Comparison of ENCODE assay signal across 8 mouse cellular contexts in genomic region chr12:54197301-54197782, GRCm38 (mm10). TPM values are rescaled to one million over a fixed set of nuclear protein-coding genes. Genes with fewer than 3 reads are reported as not detected.
DNase-seq lines count a peak whose midpoint lies in the region; ATAC-seq and TF ChIP-seq lines count a peak whose summit lies in the region.

No protein-coding gene starts in this region.

- H3ac ChIP-seq in myocyte (ENCODE audit: control insufficient read depth, insufficient read length), result no peak overlapping the region

- H3K9me3 ChIP-seq in forebrain, embryonic 12.5 days, result no peaks in the 10 kb centered on the region
- H3K9me3 ChIP-seq in forebrain, embryonic 11.5 days (ENCODE audit: control insufficient read depth, low read length), result no peaks in the 10 kb centered on the region
- H3K9me3 ChIP-seq in liver, embryonic 12.5 days (replicated peaks), result no peaks in the 10 kb centered on the region
- H3K9me3 ChIP-seq in liver, embryonic 11.5 days (ENCODE audit: control insufficient read depth, low read length), result no peaks in the 10 kb centered on the region
- no peaks in the 10 kb centered on the region for H3K9me3 ChIP-seq in hindbrain, postnatal 0 days (ENCODE audit: low read length)

- H3K4me2 ChIP-seq in forebrain, embryonic 12.5 days, result 0 out of 2 replicates have a peak overlapping the region, but pooled peaks have one; percentile 13
- H3K4me2 ChIP-seq in forebrain, embryonic 11.5 days (ENCODE audit: low read depth, low read length, severe bottlenecking), result no peak overlapping the region
- H3K4me2 ChIP-seq in liver, embryonic 12.5 days, result peak overlapping the region; percentile 2; the same call in 1 of the 2 replicates
- H3K4me2 ChIP-seq in liver, embryonic 11.5 days, result no peak overlapping the region
- H3K4me2 ChIP-seq in hindbrain, postnatal 0 days (ENCODE audit: low read depth, low read length), result peak overlapping the region; percentile 45
- peak overlapping the region; percentile 92 for H3K4me2 ChIP-seq in myocyte (ENCODE audit: low read depth)

- H3K27me3 ChIP-seq in forebrain, embryonic 12.5 days, result peaks cover 6% of the 10 kb centered on the region
- H3K27me3 ChIP-seq in forebrain, embryonic 11.5 days (ENCODE audit: control insufficient read depth, insufficient read depth, low read length), result no peaks in the 10 kb centered on the region
- H3K27me3 ChIP-seq in liver, embryonic 12.5 days (replicated peaks), result peaks cover 11% of the 10 kb centered on the region
- no peaks in the 10 kb centered on the region; the same call in 1 of the 2 replicates for H3K27me3 ChIP-seq in liver, embryonic 11.5 days (replicated peaks; ENCODE audit: control insufficient read depth, insufficient read depth, low read length)
- H3K27me3 ChIP-seq in hindbrain, postnatal 0 days (ENCODE audit: insufficient read depth, low read length), result no peaks in the 10 kb centered on the region; the same call in 1 of the 2 replicates
- H3K27me3 ChIP-seq in myocyte (ENCODE audit: control insufficient read depth, insufficient read depth, insufficient read length), result no peaks in the 10 kb centered on the region

- H3K4me3 ChIP-seq in forebrain, embryonic 12.5 days (replicated peaks), result no peak overlapping the region
- H3K4me3 ChIP-seq in forebrain, embryonic 11.5 days (ENCODE audit: low read depth, low read length), result no peak overlapping the region
- no peak overlapping the region for H3K4me3 ChIP-seq in liver, embryonic 12.5 days
- H3K4me3 ChIP-seq in liver, embryonic 11.5 days (ENCODE audit: low read depth, low read length), result no peak overlapping the region
- H3K4me3 ChIP-seq in hindbrain, postnatal 0 days (ENCODE audit: low read length), result no peak overlapping the region
- no peak overlapping the region for H3K4me3 ChIP-seq in myocyte

- peaks cover 97% of the 10 kb centered on the region for H3K79me2 ChIP-seq in myocyte (ENCODE audit: control insufficient read depth, insufficient read depth)

- no peaks in the 10 kb centered on the region for H3K36me3 ChIP-seq in forebrain, embryonic 12.5 days (replicated peaks)
- H3K36me3 ChIP-seq in forebrain, embryonic 11.5 days (ENCODE audit: control insufficient read depth, insufficient read depth, low read length), result no peaks in the 10 kb centered on the region
- H3K36me3 ChIP-seq in liver, embryonic 12.5 days, result no peaks in the 10 kb centered on the region
- no peaks in the 10 kb centered on the region for H3K36me3 ChIP-seq in liver, embryonic 11.5 days (ENCODE audit: control insufficient read depth, insufficient read depth, low read length)
- H3K36me3 ChIP-seq in hindbrain, postnatal 0 days (ENCODE audit: insufficient read depth, low read length), result no peaks in the 10 kb centered on the region
- peaks cover 13% of the 10 kb centered on the region for H3K36me3 ChIP-seq in myocyte (ENCODE audit: control insufficient read depth, insufficient read depth)

- TF ChIP-seq CTCF in hindbrain, postnatal 0 days (IDR thresholded peaks at IDR 0.05; ENCODE audit: low read depth), result no peak

- ATAC-seq in forebrain, embryonic 12.5 days (ENCODE audit: low FRiP score), result no peak
- no peak for ATAC-seq in forebrain, embryonic 11.5 days (replicated peaks; ENCODE audit: low FRiP score)
- no peak for ATAC-seq in liver, embryonic 12.5 days
- no peak for ATAC-seq in liver, embryonic 11.5 days (replicated peaks; ENCODE audit: low FRiP score)
- 0 out of 2 replicates have a peak, but pooled peaks have one; percentile 27 for ATAC-seq in hindbrain, postnatal 0 days

- no peak for DNase-seq in forebrain, embryonic 11.5 days (ENCODE audit: low spot score)
- DNase-seq in liver, embryonic 11.5 days (ENCODE audit: low spot score), result no peak
- peak; percentile 77 for DNase-seq in hindbrain, postnatal 0 days (ENCODE audit: low spot score)
- DNase-seq in thymus, adult 18-20 months, result no peak
- DNase-seq in testis, postnatal 10 days (ENCODE audit: low spot score), result no peak

- H3K27ac ChIP-seq in forebrain, embryonic 12.5 days, result peak overlapping the region; percentile 54
- no peak overlapping the region for H3K27ac ChIP-seq in forebrain, embryonic 11.5 days (ENCODE audit: low read depth, low read length)
- H3K27ac ChIP-seq in liver, embryonic 12.5 days, result no peak overlapping the region
- H3K27ac ChIP-seq in liver, embryonic 11.5 days (ENCODE audit: low read depth, low read length), result no peak overlapping the region
- peak overlapping the region; percentile 9; the same call in 1 of the 2 replicates for H3K27ac ChIP-seq in hindbrain, postnatal 0 days

- 50% methylated on average over 6 of the region's 6 CpGs for WGBS in forebrain, embryonic 12.5 days
- WGBS in forebrain, embryonic 11.5 days, result 72% methylated on average over 6 of the region's 6 CpGs
- WGBS in liver, embryonic 12.5 days (ENCODE audit: insufficient replicate concordance), result 56% methylated on average over 6 of the region's 6 CpGs
- 66% methylated on average over 6 of the region's 6 CpGs for WGBS in liver, embryonic 11.5 days
- WGBS in hindbrain, postnatal 0 days, result 21% methylated on average over 6 of the region's 6 CpGs

- peaks cover 65% of the 10 kb centered on the region for H3K4me1 ChIP-seq in forebrain, embryonic 12.5 days
- H3K4me1 ChIP-seq in forebrain, embryonic 11.5 days (replicated peaks; ENCODE audit: control insufficient read depth, insufficient read depth, low read length), result peaks cover 11% of the 10 kb centered on the region
- peaks cover 48% of the 10 kb centered on the region for H3K4me1 ChIP-seq in liver, embryonic 12.5 days
- H3K4me1 ChIP-seq in liver, embryonic 11.5 days (replicated peaks; ENCODE audit: control insufficient read depth, insufficient read depth, low read length), result peaks cover 21% of the 10 kb centered on the region
- H3K4me1 ChIP-seq in hindbrain, postnatal 0 days (ENCODE audit: insufficient read depth, low read length), result peaks cover 19% of the 10 kb centered on the region; the same call in 1 of the 2 replicates

- H3K9ac ChIP-seq in forebrain, embryonic 12.5 days, result no peak overlapping the region
- no peak overlapping the region for H3K9ac ChIP-seq in forebrain, embryonic 11.5 days (ENCODE audit: low read length)
- no peak overlapping the region for H3K9ac ChIP-seq in liver, embryonic 12.5 days
- H3K9ac ChIP-seq in liver, embryonic 11.5 days (ENCODE audit: low read depth, low read length), result no peak overlapping the region
- no peak overlapping the region for H3K9ac ChIP-seq in hindbrain, postnatal 0 days (replicated peaks; ENCODE audit: low read length)

- no peak for TF ChIP-seq POLR2A in myocyte (IDR thresholded peaks at IDR 0.05; ENCODE audit: insufficient read length, low read depth)

TF ChIP-seq in myocyte, 11 proteins besides CTCF, POLR2A, EP300 and RAD21:
- no peak for TF ChIP-seq POLR2AphosphoS2 (IDR thresholded peaks at IDR 0.05; ENCODE audit: insufficient read length, low read depth)
- no peak for TF ChIP-seq TCF3 (IDR thresholded peaks at IDR 0.05; ENCODE audit: insufficient read length, low read depth)
- no peak for TF ChIP-seq TCF12 (IDR thresholded peaks at IDR 0.05; ENCODE audit: insufficient read depth, poor library complexity, severe bottlenecking)
- TF ChIP-seq REST (IDR thresholded peaks at IDR 0.05; ENCODE audit: insufficient read depth, insufficient read length), result no peak
- TF ChIP-seq SRF (IDR thresholded peaks at IDR 0.05; ENCODE audit: control insufficient read depth, insufficient read length, low read depth), result no peak
- no peak for TF ChIP-seq E2F4 (IDR thresholded peaks at IDR 0.05; ENCODE audit: insufficient read depth)

RNA-seq across cellular contexts. Expression of gene Egln3, which starts 6.3 kb away (rescaled TPM):
- polyA plus RNA-seq in forebrain, embryonic 12.5 days (2016; fragmentation: Nextera tagmentation; extraction: Ambion mirVana), result 3.8 and 3.9 TPM in 2 replicates
- 4.0 and 4.1 TPM in 2 replicates for polyA plus RNA-seq in forebrain, embryonic 11.5 days (2014; fragmentation: Nextera tagmentation; extraction: Ambion mirVana)
- 3.5 and 3.8 TPM in 2 replicates for polyA plus RNA-seq in liver, embryonic 12.5 days (2016; fragmentation: Nextera tagmentation; extraction: Ambion mirVana)
- polyA plus RNA-seq in liver, embryonic 11.5 days (2014; fragmentation: Nextera tagmentation; extraction: Ambion mirVana), result 11.6 TPM in 2 replicates
- total RNA-seq in hindbrain, postnatal 0 days (2014; rRNA removed), result 8.3 and 8.5 TPM in 2 replicates
- 5.4 and 5.8 TPM in 2 replicates for polyA plus RNA-seq in hindbrain, postnatal 0 days (2015; fragmentation: Nextera tagmentation; extraction: Ambion mirVana)
- polyA plus RNA-seq in myocyte (2012; fragmentation: generic; extraction: Trizol), result 130 TPM

Comparison
In these comparisons a context has a peak if more than half of its experiments do, and no peak if none do; other contexts are left out.
1. H3K27ac ChIP-seq: peak in forebrain, embryonic 12.5 days (single experiment) and hindbrain, postnatal 0 days (single experiment); none in forebrain, embryonic 11.5 days (single experiment), liver, embryonic 12.5 days (single experiment) and liver, embryonic 11.5 days (single experiment).
2. H3K4me2 ChIP-seq: peak in forebrain, embryonic 12.5 days (single experiment), liver, embryonic 12.5 days (single experiment), hindbrain, postnatal 0 days (single experiment) and myocyte (single experiment); none in forebrain, embryonic 11.5 days (single experiment) and liver, embryonic 11.5 days (single experiment).
3. RNA of gene Egln3, which starts 6.3 kb away (polyA plus RNA-seq): 130 TPM in myocyte (single experiment); 11.6 TPM in liver, embryonic 11.5 days, 5.4 to 5.8 TPM in hindbrain, postnatal 0 days, 4.0 to 4.1 TPM in forebrain, embryonic 11.5 days, 3.5 to 3.8 TPM in liver, embryonic 12.5 days and 3.8 to 3.9 TPM in forebrain, embryonic 12.5 days; every median in the first group is over 10 times any median in the second.